ENCODE assay signal across 15 mouse cellular contexts in the genomic region with DNA sequence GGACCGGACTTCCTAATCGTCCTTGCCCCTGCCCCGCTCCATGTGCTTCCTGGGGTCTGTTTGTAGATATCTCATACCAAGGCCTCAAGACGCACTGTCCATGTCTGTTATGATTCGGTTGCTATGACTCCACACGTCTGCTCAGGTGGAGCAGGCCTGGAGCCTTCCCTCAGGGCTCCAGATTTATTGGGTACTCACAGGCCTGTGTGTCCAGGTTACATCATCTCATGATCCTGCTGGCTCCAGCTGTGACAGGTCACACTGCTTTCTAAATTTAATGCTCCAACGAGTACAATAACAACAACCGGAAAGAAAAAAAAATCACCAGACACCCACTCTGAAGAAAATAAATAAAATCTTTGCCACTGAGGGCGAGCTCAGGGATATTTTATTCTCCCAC. TPM values are rescaled to one million over a fixed set of nuclear protein-coding genes. Genes with fewer than 3 reads are reported as not detected.
DNase-seq lines count a peak whose midpoint lies in the region; ATAC-seq and TF ChIP-seq lines count a peak whose summit lies in the region.
"Had no signal": no experiment of that assay in that cellular context is flagged by ENCODE, and none has a peak within 500 bp of the region (broad histone marks: within the 10 kb centered on the region; RNA-seq: fewer than 3 reads in every experiment).

No protein-coding gene starts in this region.

- peak overlapping the region; percentile 11; the same call in 1 of the 2 replicates for H3K9ac ChIP-seq in heart, adult 2 months (ENCODE audit: low read depth, low read length)
- H3K9ac ChIP-seq in heart, embryonic 11.5 days (ENCODE audit: low read depth, low read length): no peak overlapping the region
- H3K9ac ChIP-seq in midbrain, embryonic 15.5 days: no peak overlapping the region
- H3K9ac ChIP-seq in kidney, embryonic 15.5 days: no peak overlapping the region
- H3K9ac ChIP-seq in liver, embryonic 13.5 days: no peak overlapping the region
- H3K9ac ChIP-seq: embryonic facial prominence, embryonic 15.5 days; lung, embryonic 15.5 days; stomach, embryonic 15.5 days had no signal

- TF ChIP-seq CTCF in heart, adult 2 months (IDR thresholded peaks at IDR 0.05): no peak

- peak; percentile 45 to 51 for DNase-seq in heart, adult 2 months
- no peak for DNase-seq in midbrain, embryonic 10.5 days (ENCODE audit: low spot score)
- no peak for DNase-seq in liver, embryonic 13.5 days
- DNase-seq in left cerebral cortex, postnatal 25 days (ENCODE audit: low spot score in 2 of 2): no peak
- no peak for DNase-seq in gastrocnemius, adult 8-10 months (ENCODE audit: low spot score in 2 of 2)
- DNase-seq: B cell, adult 2 months; cerebellum, adult 18-20 months; spleen, adult 18-20 months had no signal

- no peaks in the 10 kb centered on the region; the same call in 1 of the 2 replicates for H3K79me2 ChIP-seq in heart, adult 2 months (replicated peaks; ENCODE audit: control insufficient read depth, insufficient read depth, low read length)

- H3K27ac ChIP-seq in heart, adult 2 months: peak overlapping the region; percentile 84
- no peak overlapping the region for H3K27ac ChIP-seq in heart, embryonic 11.5 days (ENCODE audit: low read depth, low read length)
- H3K27ac ChIP-seq in midbrain, embryonic 10.5 days (replicated peaks): 0 out of 2 replicates have a peak overlapping the region, but pooled peaks have one; percentile 13
- H3K27ac ChIP-seq in midbrain, embryonic 15.5 days: no peak overlapping the region
- H3K27ac ChIP-seq in kidney, embryonic 15.5 days: peak overlapping the region; percentile 54
- H3K27ac ChIP-seq in liver, embryonic 13.5 days: no peak overlapping the region
- H3K27ac ChIP-seq: embryonic facial prominence, embryonic 15.5 days; lung, embryonic 15.5 days; stomach, embryonic 15.5 days had no signal

- H3K36me3 ChIP-seq in heart, adult 2 months (ENCODE audit: control insufficient read depth, insufficient read depth, low read length): no peaks in the 10 kb centered on the region; the same call in 1 of the 2 replicates
- H3K36me3 ChIP-seq in heart, embryonic 11.5 days (ENCODE audit: control insufficient read depth, insufficient read depth, low read length): no peaks in the 10 kb centered on the region
- H3K36me3 ChIP-seq in midbrain, embryonic 10.5 days: no peaks in the 10 kb centered on the region
- H3K36me3 ChIP-seq in midbrain, embryonic 15.5 days (replicated peaks): no peaks in the 10 kb centered on the region
- no peaks in the 10 kb centered on the region for H3K36me3 ChIP-seq in kidney, embryonic 15.5 days
- H3K36me3 ChIP-seq in liver, embryonic 13.5 days: no peaks in the 10 kb centered on the region
- H3K36me3 ChIP-seq: embryonic facial prominence, embryonic 15.5 days; hindbrain, embryonic 10.5 days; lung, embryonic 15.5 days; stomach, embryonic 15.5 days had no signal

- no peak overlapping the region for H3K4me3 ChIP-seq in heart, adult 2 months
- no peak overlapping the region for H3K4me3 ChIP-seq in heart, embryonic 11.5 days (ENCODE audit: low read depth, low read length)
- no peak overlapping the region for H3K4me3 ChIP-seq in midbrain, embryonic 10.5 days
- H3K4me3 ChIP-seq in midbrain, embryonic 15.5 days: no peak overlapping the region
- no peak overlapping the region for H3K4me3 ChIP-seq in kidney, embryonic 15.5 days (replicated peaks)
- no peak overlapping the region for H3K4me3 ChIP-seq in liver, embryonic 13.5 days (replicated peaks)
- H3K4me3 ChIP-seq: embryonic facial prominence, embryonic 15.5 days; hindbrain, embryonic 10.5 days; lung, embryonic 15.5 days; stomach, embryonic 15.5 days had no signal

- TF ChIP-seq EP300 in heart, adult 2 months (IDR thresholded peaks at IDR 0.05; ENCODE audit: insufficient read depth, low read depth, low read length): peak; percentile 78

- no peaks in the 10 kb centered on the region for H3K9me3 ChIP-seq in heart, embryonic 11.5 days (replicated peaks; ENCODE audit: control insufficient read depth, low read length)
- H3K9me3 ChIP-seq in midbrain, embryonic 10.5 days (replicated peaks): no peaks in the 10 kb centered on the region
- no peaks in the 10 kb centered on the region for H3K9me3 ChIP-seq in midbrain, embryonic 15.5 days
- no peaks in the 10 kb centered on the region for H3K9me3 ChIP-seq in kidney, embryonic 15.5 days (replicated peaks)
- H3K9me3 ChIP-seq in liver, embryonic 13.5 days (replicated peaks): no peaks in the 10 kb centered on the region
- H3K9me3 ChIP-seq: embryonic facial prominence, embryonic 15.5 days; hindbrain, embryonic 10.5 days; lung, embryonic 15.5 days; stomach, embryonic 15.5 days had no signal

- 47% methylated on average over 9 of the region's 9 CpGs for WGBS in heart, adult 2 months
- 71% methylated on average over 9 of the region's 9 CpGs for WGBS in heart, embryonic 11.5 days (ENCODE audit: insufficient replicate concordance)
- 89% methylated on average over 9 of the region's 9 CpGs for WGBS in midbrain, embryonic 10.5 days
- WGBS in midbrain, embryonic 15.5 days: 81% methylated on average over 9 of the region's 9 CpGs
- whole genome bisulfite sequencing in kidney, embryonic 15.5 days: 37% methylated on average over 9 of the region's 9 CpGs
- 58% methylated on average over 9 of the region's 9 CpGs for WGBS in liver, embryonic 13.5 days (ENCODE audit: insufficient replicate concordance)

- ATAC-seq in heart, embryonic 11.5 days (replicated peaks; ENCODE audit: insufficient number of reproducible peaks, low FRiP score, low TSS enrichment): no peak
- ATAC-seq in midbrain, embryonic 15.5 days (replicated peaks): no peak
- 0 out of 2 replicates have a peak, but pooled peaks have one; percentile 38 for ATAC-seq in kidney, embryonic 15.5 days (replicated peaks; ENCODE audit: low FRiP score)
- 0 out of 2 replicates have a peak, but pooled peaks have one; percentile 31 for ATAC-seq in liver, embryonic 13.5 days (ENCODE audit: low read depth)

- no peak for TF ChIP-seq POLR2A in heart, adult 2 months (IDR thresholded peaks at IDR 0.05; ENCODE audit: insufficient read depth, low read depth, low read length)

- H3K27me3 ChIP-seq in heart, adult 2 months (ENCODE audit: control insufficient read depth, insufficient read depth, low read length): no peaks in the 10 kb centered on the region
- no peaks in the 10 kb centered on the region; the same call in 1 of the 2 replicates for H3K27me3 ChIP-seq in heart, embryonic 11.5 days (ENCODE audit: control insufficient read depth, insufficient read depth, low read length)
- no peaks in the 10 kb centered on the region for H3K27me3 ChIP-seq in midbrain, embryonic 10.5 days (ENCODE audit: low read depth, poor library complexity, severe bottlenecking)
- no peaks in the 10 kb centered on the region for H3K27me3 ChIP-seq in midbrain, embryonic 15.5 days (replicated peaks)
- H3K27me3 ChIP-seq in kidney, embryonic 15.5 days: no peaks in the 10 kb centered on the region
- H3K27me3 ChIP-seq in liver, embryonic 13.5 days: no peaks in the 10 kb centered on the region
- H3K27me3 ChIP-seq: embryonic facial prominence, embryonic 15.5 days; lung, embryonic 15.5 days; stomach, embryonic 15.5 days had no signal

- H3K4me1 ChIP-seq in heart, adult 2 months (ENCODE audit: control insufficient read depth, insufficient read depth, low read length): peaks cover 10% of the 10 kb centered on the region
- no peaks in the 10 kb centered on the region for H3K4me1 ChIP-seq in heart, embryonic 11.5 days (ENCODE audit: control insufficient read depth, insufficient read depth, low read length)
- 0 out of 2 replicates have a peak, but pooled peaks cover 3% of the 10 kb centered on the region for H3K4me1 ChIP-seq in midbrain, embryonic 10.5 days
- H3K4me1 ChIP-seq in midbrain, embryonic 15.5 days: no peaks in the 10 kb centered on the region
- H3K4me1 ChIP-seq in kidney, embryonic 15.5 days: peaks cover 54% of the 10 kb centered on the region
- H3K4me1 ChIP-seq in liver, embryonic 13.5 days (replicated peaks): 0 out of 2 replicates have a peak, but pooled peaks cover 19% of the 10 kb centered on the region

- no peak overlapping the region for H3K4me2 ChIP-seq in heart, embryonic 11.5 days
- H3K4me2 ChIP-seq in midbrain, embryonic 15.5 days: no peak overlapping the region
- H3K4me2 ChIP-seq in kidney, embryonic 15.5 days: no peak overlapping the region
- H3K4me2 ChIP-seq in liver, embryonic 13.5 days: no peak overlapping the region
- H3K4me2 ChIP-seq: embryonic facial prominence, embryonic 15.5 days; lung, embryonic 15.5 days; stomach, embryonic 15.5 days had no signal

- intact Hi-C loops in heart, adult 2 months (cut with DNase I): loop anchor here (5.0 kb wide), 1 partner anchor 33 kb away; no protein-coding TSS in a partner anchor
- intact Hi-C loops in left cerebral cortex, postnatal 25 days (cut with DNase I): no loop called here

RNA-seq across cellular contexts. Expression of gene Ctnnb1, which starts 48.7 kb away (rescaled TPM):
- total RNA-seq in heart, adult 2 months (2021): 100 to 1,000 TPM; 382 to 431 TPM
- polyA plus RNA-seq in heart, adult 2 months (2012; rRNA removed): 138 and 180 TPM in 2 replicates
- 433 and 469 TPM in 2 replicates for polyA plus RNA-seq in heart, embryonic 11.5 days (2014; fragmentation: Nextera tagmentation; extraction: Ambion mirVana)
- 633 and 702 TPM in 2 replicates for polyA plus RNA-seq in midbrain, embryonic 10.5 days (2016; fragmentation: Nextera tagmentation; extraction: Ambion mirVana)
- polyA plus RNA-seq in midbrain, embryonic 15.5 days (2015; fragmentation: Nextera tagmentation; extraction: Ambion mirVana): 517 and 532 TPM in 2 replicates
- 543 and 552 TPM in 2 replicates for polyA plus RNA-seq in kidney, embryonic 15.5 days (2015; fragmentation: Nextera tagmentation; extraction: Ambion mirVana)
- 103 and 119 TPM in 2 replicates for polyA plus RNA-seq in liver, embryonic 13.5 days (2015; fragmentation: Nextera tagmentation; extraction: Ambion mirVana)
- total RNA-seq in left cerebral cortex, postnatal 25 days (2021): 100 to 1,000 TPM; 590 to 599 TPM
- 100 to 1,000 TPM; 203 to 219 (median 212) TPM for total RNA-seq in gastrocnemius, adult 8-10 months (2022)

Comparison
In these comparisons a context has a peak if more than half of its experiments do, and no peak if none do; other contexts are left out.
1. H3K27ac ChIP-seq: peak in heart, adult 2 months (single experiment), midbrain, embryonic 10.5 days (single experiment) and kidney, embryonic 15.5 days (single experiment); none in heart, embryonic 11.5 days (single experiment), midbrain, embryonic 15.5 days (single experiment) and liver, embryonic 13.5 days (single experiment).
2. DNase-seq: peak in heart, adult 2 months (2 of 2); none in midbrain, embryonic 10.5 days (single experiment), liver, embryonic 13.5 days (single experiment), left cerebral cortex, postnatal 25 days (0 of 2) and gastrocnemius, adult 8-10 months (0 of 2).
3. ATAC-seq: peak in kidney, embryonic 15.5 days (single experiment) and liver, embryonic 13.5 days (single experiment); none in heart, embryonic 11.5 days (single experiment) and midbrain, embryonic 15.5 days (single experiment).